Mouse (Mus musculus) cerebellum, adult 2 months (tissue): ENCODE data around the gene Themis3.

Source experiments
- CTCF ChIP-seq: fragments of 200-500 bp; IDR thresholded peaks from 2 replicates; pipeline ENCODE4 v1.5.1; 2011; ENCODE audit warnings: low read depth, mild to moderate bottlenecking, control low read depth, low read length, moderate library complexity, borderline replicate concordance; ENCODE audit not compliant: insufficient read depth
- POLR2A ChIP-seq: fragments of 200-500 bp; IDR thresholded peaks from 2 replicates; pipeline ENCODE4 v1.6.1; 2011; ENCODE audit warnings: low read length, control low read depth, borderline replicate concordance; ENCODE audit not compliant: insufficient read depth

GRCm38 (mm10) chr17:66507049-66507954 lies 87.1 kb downstream of the Themis3 start:
- TF ChIP-seq CTCF, result no peak
- no peak for TF ChIP-seq POLR2A
